Mouse (Mus musculus): ENCODE data around the gene Adam15.

- TF ChIP-seq GATA1 (IDR thresholded peaks at IDR 0.05; ENCODE audit: low read length) (no peak), TAL1 (IDR thresholded peaks at IDR 0.05; ENCODE audit: low read length) (no peak)
Measured at GRCm38 (mm10) chr3:89325882-89326281, 23.9 kb downstream of the Adam15 start.
